Mouse (Mus musculus): ENCODE data around the gene Mkrn2. TPM values are rescaled to one million over a fixed set of nuclear protein-coding genes. Genes with fewer than 3 reads are reported as not detected.
A peak's percentile ranks its signal among the peaks of the same experiment; 100 is the strongest.

Gene Mkrn2
- polyA plus RNA-seq (2014; fragmentation: Nextera tagmentation; extraction: Ambion mirVana): 36.4 and 44.4 TPM in 2 replicates

DNA sequence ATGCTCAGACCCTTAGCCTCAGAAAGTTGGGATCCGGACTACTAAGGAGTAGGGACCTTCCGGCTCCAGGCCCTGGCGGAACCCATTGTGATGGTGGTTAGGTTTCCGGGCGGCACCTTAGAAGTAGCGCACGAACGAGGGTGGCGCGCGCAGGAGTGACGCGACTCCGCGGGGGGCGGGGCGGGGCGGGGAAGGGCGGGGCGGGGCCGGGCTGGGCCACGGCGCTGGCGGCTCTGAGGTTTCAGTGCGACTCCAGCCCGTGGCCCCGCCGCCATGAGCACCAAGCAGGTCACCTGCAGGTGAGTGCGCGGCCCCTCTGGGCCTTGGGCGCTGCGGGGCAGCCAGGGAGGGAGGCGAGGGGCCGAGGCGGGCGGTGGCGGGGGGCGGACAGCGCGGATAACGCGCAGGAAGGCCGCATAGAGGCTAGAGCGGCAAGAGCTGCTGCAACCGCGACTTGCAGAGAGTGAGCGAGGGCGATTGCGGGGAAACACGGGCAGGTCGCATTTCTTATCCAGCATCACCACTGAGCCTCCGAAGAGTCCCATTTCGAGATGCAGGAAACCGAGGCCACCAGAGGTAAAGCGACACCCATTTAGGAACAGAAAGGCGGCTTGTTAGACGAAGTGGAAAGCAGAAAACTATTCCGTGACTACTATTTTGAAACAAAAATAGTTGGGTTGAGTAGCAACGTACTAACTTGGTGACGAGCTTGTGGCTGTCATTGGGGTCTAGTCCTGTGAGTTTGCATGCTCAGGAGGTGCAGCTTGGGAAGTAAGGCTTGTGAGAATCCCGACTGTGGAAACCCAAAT is at the start of gene Mkrn2:
Gene Mkrn2 (plus strand): TSS at position 188 of the 809 bp plus-strand sequence.
- H3K4me3 ChIP-seq (replicated peaks; ENCODE audit: low read length): peak within 1 kb of the TSS; percentile 92
- DNase-seq (ENCODE audit: low spot score): peak; percentile 90

DNA sequence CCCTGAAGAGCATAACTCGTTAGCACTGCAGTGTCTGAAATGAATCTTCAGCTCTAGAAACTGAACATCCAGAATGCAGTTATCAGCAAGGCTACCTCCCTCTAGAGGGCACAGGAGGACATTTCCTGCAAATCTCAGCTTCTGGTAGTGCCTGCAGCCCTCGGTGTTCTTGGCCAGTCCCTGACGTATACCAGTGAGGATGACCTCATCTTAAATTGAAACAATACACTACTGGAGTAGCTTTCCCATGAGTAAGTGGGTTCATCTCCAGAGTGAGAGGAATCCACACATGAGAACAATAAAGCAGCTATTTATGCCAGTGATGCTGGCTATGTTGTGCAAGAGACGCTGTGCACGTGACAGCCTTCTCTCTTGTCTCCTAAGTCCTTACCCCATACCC is 46.2 kb upstream of the Mkrn2 start:
- H3K4me3 ChIP-seq (replicated peaks; ENCODE audit: low read length): no peak overlapping the region
- peaks cover 75% of the 10 kb centered on the region for H3K36me3 ChIP-seq (replicated peaks; ENCODE audit: control insufficient read depth, insufficient read depth)
- H3K9me3 ChIP-seq (ENCODE audit: control insufficient read depth, low read length): no peaks in the 10 kb centered on the region
- no peak for ATAC-seq (ENCODE audit: low FRiP score)
- no peaks in the 10 kb centered on the region for H3K4me1 ChIP-seq (replicated peaks; ENCODE audit: control insufficient read depth, insufficient read depth, low read length)
- H3K4me2 ChIP-seq (replicated peaks): no peak overlapping the region
- no peak for DNase-seq (ENCODE audit: low spot score)
- no peak overlapping the region for H3K27ac ChIP-seq
- WGBS: 86% methylated on average over 5 of the region's 5 CpGs
- no peaks in the 10 kb centered on the region for H3K27me3 ChIP-seq (ENCODE audit: control insufficient read depth, insufficient read depth, low read length)
- H3K9ac ChIP-seq: no peak overlapping the region

More for the DNA sequence above, at the start of gene Mkrn2:
- Histone ChIP-seq H3K36me3 (replicated peaks; ENCODE audit: control insufficient read depth, insufficient read depth) (peaks cover 10% of the 10 kb centered on the region), H3K27me3 (ENCODE audit: control insufficient read depth, insufficient read depth, low read length) (no peaks in the 10 kb centered on the region), H3K4me1 (replicated peaks; ENCODE audit: control insufficient read depth, insufficient read depth, low read length) (peaks cover 11% of the 10 kb centered on the region), H3K9me3 (ENCODE audit: control insufficient read depth, low read length) (no peaks in the 10 kb centered on the region), H3K9ac (peak within 1 kb of the TSS; percentile 83), H3K4me2 (replicated peaks) (peak within 1 kb of the TSS; percentile 67), H3K27ac (peak within 1 kb of the TSS; percentile 88)
- peak; percentile 92 for ATAC-seq (ENCODE audit: low FRiP score)
- under 1% methylated on average over 42 of the region's 61 CpGs for whole genome bisulfite sequencing

DNA sequence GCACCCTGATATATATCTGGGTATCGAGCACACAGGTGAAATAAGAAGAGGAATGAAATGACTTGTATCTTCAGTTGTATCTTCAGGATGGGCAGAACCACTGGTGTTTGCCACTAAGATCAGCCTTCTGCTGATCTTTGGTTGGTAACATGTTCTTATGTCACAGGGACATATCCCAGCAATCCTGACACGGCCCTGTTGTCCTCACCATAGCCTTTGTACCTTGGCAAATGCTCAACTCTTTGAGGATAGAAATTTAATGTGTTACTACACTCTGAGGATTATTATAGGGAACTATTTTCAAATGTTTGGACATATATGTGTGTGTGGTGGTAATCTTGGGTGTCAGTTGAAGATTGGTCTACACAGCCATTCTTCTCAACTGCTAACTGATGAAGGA is 43.5 kb upstream of the Mkrn2 start:
- no peak for DNase-seq (ENCODE audit: low spot score)
- WGBS: 96% methylated on average over 2 of the region's 2 CpGs
- ATAC-seq (ENCODE audit: low FRiP score): no peak

DNA sequence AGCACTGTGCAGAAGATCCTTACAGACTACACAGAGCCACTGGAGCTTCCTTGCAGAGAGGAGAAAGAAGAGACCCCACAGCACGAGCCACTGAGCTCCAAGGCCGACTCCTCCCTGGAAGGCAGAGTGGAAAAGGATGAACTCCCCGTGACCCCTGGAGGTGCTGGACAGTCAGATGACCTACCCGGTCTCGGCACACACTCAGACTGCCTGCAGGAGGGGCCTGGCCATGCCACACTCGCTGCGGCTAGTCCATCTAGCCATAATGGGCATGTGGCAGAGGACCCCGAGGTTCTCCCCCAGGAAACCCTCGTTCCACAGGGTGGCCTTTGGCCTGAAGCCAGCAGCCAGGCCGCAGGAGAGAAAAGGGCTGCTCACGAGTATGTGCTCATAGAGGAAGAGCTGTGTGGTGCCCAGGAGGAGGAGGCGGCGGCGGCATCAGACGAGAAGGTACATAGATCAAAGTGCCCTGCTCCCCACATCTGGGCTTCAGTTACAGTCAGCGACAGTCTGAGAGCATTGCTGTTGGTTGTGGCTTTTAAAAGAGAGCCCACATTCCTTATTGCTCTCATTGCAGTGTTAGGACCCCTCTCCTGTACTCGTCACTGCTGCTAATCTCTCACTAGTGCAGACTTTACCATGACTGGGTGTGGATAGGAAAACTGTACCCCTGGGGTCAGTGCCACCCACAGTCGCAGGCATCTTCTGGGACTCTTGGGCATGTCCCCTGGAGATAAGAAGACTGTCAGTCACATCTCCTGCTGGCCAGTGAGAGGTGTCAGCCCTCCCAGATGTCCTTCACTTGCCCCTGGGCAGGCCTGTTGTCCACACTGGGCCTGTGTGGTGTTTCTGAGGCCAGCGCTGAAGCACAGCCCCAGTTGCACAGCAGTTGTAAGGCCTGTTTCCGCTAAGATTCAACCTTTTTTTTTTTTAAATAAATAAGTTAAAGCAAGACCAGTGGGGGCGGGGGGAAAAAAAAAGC is 41.8 kb upstream of the Mkrn2 start:
- DNase-seq (ENCODE audit: low spot score): no peak
- no peak for ATAC-seq (ENCODE audit: low FRiP score)
- H3K9me3 ChIP-seq (ENCODE audit: control insufficient read depth, low read length): no peaks in the 10 kb centered on the region
- H3K4me1 ChIP-seq (replicated peaks; ENCODE audit: control insufficient read depth, insufficient read depth, low read length): no peaks in the 10 kb centered on the region
- peaks cover 76% of the 10 kb centered on the region for H3K36me3 ChIP-seq (replicated peaks; ENCODE audit: control insufficient read depth, insufficient read depth)
- H3K4me3 ChIP-seq (replicated peaks; ENCODE audit: low read length): no peak overlapping the region
- no peak overlapping the region for H3K4me2 ChIP-seq (replicated peaks)
- no peaks in the 10 kb centered on the region for H3K27me3 ChIP-seq (ENCODE audit: control insufficient read depth, insufficient read depth, low read length)
- 78% methylated on average over 21 of the region's 21 CpGs for WGBS
- H3K9ac ChIP-seq: no peak overlapping the region
- no peak overlapping the region for H3K27ac ChIP-seq

More for the DNA sequence above, 43.5 kb upstream of the Mkrn2 start:
- H3K9me3 ChIP-seq (ENCODE audit: control insufficient read depth, low read length): no peaks in the 10 kb centered on the region
- H3K4me3 ChIP-seq (replicated peaks; ENCODE audit: low read length): no peak overlapping the region
- H3K4me2 ChIP-seq (replicated peaks): no peak overlapping the region
- no peak overlapping the region for H3K9ac ChIP-seq
- H3K27me3 ChIP-seq (ENCODE audit: control insufficient read depth, insufficient read depth, low read length): no peaks in the 10 kb centered on the region
- H3K4me1 ChIP-seq (replicated peaks; ENCODE audit: control insufficient read depth, insufficient read depth, low read length): no peaks in the 10 kb centered on the region
- peaks cover 76% of the 10 kb centered on the region for H3K36me3 ChIP-seq (replicated peaks; ENCODE audit: control insufficient read depth, insufficient read depth)
- H3K27ac ChIP-seq: no peak overlapping the region

DNA sequence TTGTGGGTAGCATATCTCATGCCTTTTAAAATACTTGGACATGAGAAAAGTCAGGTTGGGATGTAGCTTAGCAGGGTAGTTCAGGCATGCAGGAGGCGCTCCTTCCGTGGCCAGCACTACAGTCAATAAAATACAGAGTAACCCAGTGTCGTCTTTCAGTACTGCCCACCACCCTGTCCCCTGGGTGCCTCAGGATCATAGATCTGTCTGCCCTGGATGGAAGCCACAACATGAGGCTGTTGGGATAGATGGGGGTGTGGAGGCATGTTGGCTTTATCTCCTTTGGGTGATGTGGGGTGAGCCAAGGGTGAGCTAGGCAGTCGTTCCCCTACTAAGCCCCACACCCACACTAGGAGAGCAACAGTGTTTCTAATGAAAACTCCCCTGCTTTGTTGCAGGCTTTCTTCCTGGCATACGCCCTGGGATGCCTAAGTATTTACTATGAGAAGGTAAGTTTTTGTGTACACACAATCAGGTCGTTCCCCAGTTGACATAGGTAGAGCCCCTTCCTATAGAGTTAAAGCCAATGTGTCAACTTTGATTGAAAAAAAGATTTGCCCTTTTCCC is 36.1 kb upstream of the Mkrn2 start:
- Histone ChIP-seq H3K4me2 (replicated peaks) (no peak overlapping the region), H3K4me1 (replicated peaks; ENCODE audit: control insufficient read depth, insufficient read depth, low read length) (no peaks in the 10 kb centered on the region), H3K4me3 (replicated peaks; ENCODE audit: low read length) (no peak overlapping the region), H3K9me3 (ENCODE audit: control insufficient read depth, low read length) (no peaks in the 10 kb centered on the region), H3K27me3 (ENCODE audit: control insufficient read depth, insufficient read depth, low read length) (no peaks in the 10 kb centered on the region), H3K27ac (no peak overlapping the region), H3K36me3 (replicated peaks; ENCODE audit: control insufficient read depth, insufficient read depth) (peaks cover 93% of the 10 kb centered on the region), H3K9ac (no peak overlapping the region)
- no peak for DNase-seq (ENCODE audit: low spot score)
- no peak for ATAC-seq (ENCODE audit: low FRiP score)
- WGBS: 98% methylated on average over 6 of the region's 6 CpGs

DNA sequence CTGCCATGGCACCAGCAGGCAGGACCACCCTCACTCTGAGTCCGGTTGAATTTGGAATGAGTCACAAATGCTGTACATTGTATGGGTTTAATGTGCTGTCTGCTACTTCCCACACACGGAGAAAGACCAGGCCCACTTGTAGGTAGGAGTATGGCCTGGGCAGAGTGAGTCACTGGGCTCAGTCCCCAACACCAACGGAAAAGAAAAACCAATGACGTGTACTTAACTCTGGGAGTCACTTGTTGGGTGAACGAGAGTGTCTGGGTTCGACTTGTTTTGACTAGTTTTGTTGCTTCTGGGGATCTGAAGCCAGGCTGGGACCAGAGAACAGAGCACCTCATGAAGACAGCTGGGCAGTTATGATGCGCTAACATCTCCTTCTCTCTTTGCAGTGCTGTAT is 27.5 kb upstream of the Mkrn2 start:
- no peak overlapping the region for H3K9ac ChIP-seq
- H3K9me3 ChIP-seq (ENCODE audit: control insufficient read depth, low read length): no peaks in the 10 kb centered on the region
- H3K4me3 ChIP-seq (replicated peaks; ENCODE audit: low read length): no peak overlapping the region
- no peaks in the 10 kb centered on the region for H3K4me1 ChIP-seq (replicated peaks; ENCODE audit: control insufficient read depth, insufficient read depth, low read length)
- ATAC-seq (ENCODE audit: low FRiP score): no peak
- WGBS: 93% methylated on average over 7 of the region's 7 CpGs
- peaks cover 89% of the 10 kb centered on the region for H3K36me3 ChIP-seq (replicated peaks; ENCODE audit: control insufficient read depth, insufficient read depth)
- H3K27ac ChIP-seq: no peak overlapping the region
- H3K4me2 ChIP-seq (replicated peaks): no peak overlapping the region
- H3K27me3 ChIP-seq (ENCODE audit: control insufficient read depth, insufficient read depth, low read length): no peaks in the 10 kb centered on the region
- DNase-seq (ENCODE audit: low spot score): no peak

DNA sequence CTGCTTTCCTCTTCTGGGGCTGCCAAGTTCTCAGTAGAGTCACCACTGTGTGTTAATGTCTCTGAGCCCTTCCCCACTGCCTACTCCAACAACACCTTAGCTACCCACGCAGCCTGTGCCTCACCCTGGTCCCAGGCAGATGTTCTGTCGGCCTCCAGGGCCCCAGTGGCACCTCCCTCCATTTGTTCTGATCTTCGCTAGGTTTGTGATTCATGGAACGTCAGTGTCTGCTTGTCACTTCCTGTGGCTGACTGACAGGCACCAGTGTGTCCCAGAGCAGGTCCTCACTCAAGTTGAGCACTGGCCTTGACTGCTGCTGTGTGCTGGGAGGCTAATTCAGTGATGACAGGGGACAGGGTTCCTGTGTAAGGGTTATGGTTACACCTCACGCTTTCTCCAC is 24.3 kb upstream of the Mkrn2 start:
- H3K4me3 ChIP-seq (replicated peaks; ENCODE audit: low read length): no peak overlapping the region
- H3K27ac ChIP-seq: no peak overlapping the region
- WGBS: 87% methylated on average over 5 of the region's 5 CpGs
- H3K9ac ChIP-seq: no peak overlapping the region
- no peak overlapping the region for H3K4me2 ChIP-seq (replicated peaks)
- H3K9me3 ChIP-seq (ENCODE audit: control insufficient read depth, low read length): no peaks in the 10 kb centered on the region
- no peak for DNase-seq (ENCODE audit: low spot score)
- ATAC-seq (ENCODE audit: low FRiP score): no peak
- no peaks in the 10 kb centered on the region for H3K4me1 ChIP-seq (replicated peaks; ENCODE audit: control insufficient read depth, insufficient read depth, low read length)
- H3K27me3 ChIP-seq (ENCODE audit: control insufficient read depth, insufficient read depth, low read length): no peaks in the 10 kb centered on the region
- peaks cover 81% of the 10 kb centered on the region for H3K36me3 ChIP-seq (replicated peaks; ENCODE audit: control insufficient read depth, insufficient read depth)

DNA sequence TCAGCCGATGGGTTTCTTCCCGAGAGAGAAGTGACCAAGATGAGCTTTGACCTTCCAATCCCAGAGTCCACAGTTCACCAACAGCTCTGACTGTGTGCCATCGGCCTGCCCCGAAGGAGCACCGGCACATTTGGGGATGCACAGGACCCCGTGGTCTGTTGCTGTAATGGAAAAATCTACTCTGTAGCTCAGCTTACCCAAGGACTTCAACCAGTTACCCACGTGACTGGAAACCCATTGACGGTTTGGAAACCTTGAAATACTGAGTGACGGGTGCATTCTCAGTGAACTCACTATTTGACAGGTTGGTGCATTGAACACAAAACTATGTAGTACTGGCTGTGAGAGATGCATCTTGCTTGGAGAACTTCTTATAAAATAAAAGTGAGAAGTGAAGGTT is 23.8 kb upstream of the Mkrn2 start:
- H3K27ac ChIP-seq: no peak overlapping the region
- WGBS: 93% methylated on average over 9 of the region's 9 CpGs
- peaks cover 77% of the 10 kb centered on the region for H3K36me3 ChIP-seq (replicated peaks; ENCODE audit: control insufficient read depth, insufficient read depth)
- H3K4me1 ChIP-seq (replicated peaks; ENCODE audit: control insufficient read depth, insufficient read depth, low read length): no peaks in the 10 kb centered on the region
- H3K9ac ChIP-seq: no peak overlapping the region
- H3K9me3 ChIP-seq (ENCODE audit: control insufficient read depth, low read length): no peaks in the 10 kb centered on the region
- no peak for DNase-seq (ENCODE audit: low spot score)
- H3K4me3 ChIP-seq (replicated peaks; ENCODE audit: low read length): no peak overlapping the region
- no peaks in the 10 kb centered on the region for H3K27me3 ChIP-seq (ENCODE audit: control insufficient read depth, insufficient read depth, low read length)
- no peak for ATAC-seq (ENCODE audit: low FRiP score)
- H3K4me2 ChIP-seq (replicated peaks): no peak overlapping the region

DNA sequence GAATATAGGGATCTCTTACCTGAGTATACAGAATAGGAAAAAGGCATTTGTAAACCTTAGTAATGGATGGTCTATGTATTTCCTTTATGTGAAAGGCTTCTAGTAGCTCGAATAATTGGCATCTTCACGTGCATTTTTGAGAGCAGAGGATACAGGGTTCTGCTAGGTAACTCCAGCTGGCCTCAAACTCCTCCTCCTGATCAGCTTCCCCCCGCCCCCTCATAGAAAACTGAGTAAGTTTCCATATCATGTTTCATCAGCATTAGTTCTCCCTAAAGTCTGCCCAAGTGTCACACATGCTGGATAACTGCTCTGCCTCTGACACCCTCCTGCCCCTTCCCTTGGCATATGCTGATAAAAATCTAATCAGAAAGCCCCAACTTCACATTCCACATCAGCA is 20.9 kb upstream of the Mkrn2 start:
- DNase-seq (ENCODE audit: low spot score) (no peak), ATAC-seq (ENCODE audit: low FRiP score) (no peak)
- no peaks in the 10 kb centered on the region for H3K4me1 ChIP-seq (replicated peaks; ENCODE audit: control insufficient read depth, insufficient read depth, low read length)
- no peaks in the 10 kb centered on the region for H3K27me3 ChIP-seq (ENCODE audit: control insufficient read depth, insufficient read depth, low read length)
- H3K27ac ChIP-seq: no peak overlapping the region
- no peak overlapping the region for H3K9ac ChIP-seq
- H3K36me3 ChIP-seq (replicated peaks; ENCODE audit: control insufficient read depth, insufficient read depth): peaks cover 56% of the 10 kb centered on the region
- no peak overlapping the region for H3K4me3 ChIP-seq (replicated peaks; ENCODE audit: low read length)
- no peaks in the 10 kb centered on the region for H3K9me3 ChIP-seq (ENCODE audit: control insufficient read depth, low read length)
- WGBS: 88% methylated on average over 3 of the region's 3 CpGs
- no peak overlapping the region for H3K4me2 ChIP-seq (replicated peaks)
